Mouse (Mus musculus) lung, postnatal 0 days (tissue): ENCODE measurements at regions not wholly inside any gene's neighbourhood (a gene's known extent, or its start where the extent isn't known, plus 50 kb on each side); places are given as distances from the start of the nearest gene placed in this dataset.
"Not testable (repeated sequence)": the region's sequence is repeated elsewhere in the genome, so short reads cannot be mapped to it uniquely, and the experiment has no call there.

Experiments
- ATAC-seq: fragments of 200-750 bp; cut with Nextera tagmentation; 2 replicates; pipeline ENCODE4 v1.8.0; 2017; ENCODE audit warnings: moderate library complexity
- DNase-seq: peaks from one replicate; pipeline ENCODE4 v3.0.0-alpha.2; 2016; ENCODE audit warnings: low spot score
- H3K27ac ChIP-seq: fragments of 300-500 bp; sonication (generic); 2 replicates; pipeline ENCODE4 v1.5.1; 2014; ENCODE audit warnings: antibody characterized with exemption, mild to moderate bottlenecking, low read length, mixed read lengths
- H3K27me3 ChIP-seq: fragments of 300-500 bp; sonication (generic); replicated peaks from 2 replicates; pipeline ENCODE4 v1.6.1; 2014; ENCODE audit warnings: low read length, mixed read lengths; ENCODE audit not compliant: insufficient read depth
- H3K36me3 ChIP-seq: fragments of 300-500 bp; sonication (generic); 2 replicates; pipeline ENCODE4 v1.6.1; 2014; ENCODE audit warnings: low read length, mixed read lengths; ENCODE audit not compliant: insufficient read depth
- H3K4me1 ChIP-seq: fragments of 300-500 bp; sonication (generic); 2 replicates; pipeline ENCODE4 v1.6.1; 2014; ENCODE audit warnings: antibody characterized with exemption, low read depth, low read length, mixed read lengths; ENCODE audit not compliant: insufficient read depth
- H3K4me2 ChIP-seq: fragments of 300-500 bp; sonication (generic); replicated peaks from 2 replicates; pipeline ENCODE4 v1.6.1; 2014; ENCODE audit warnings: low read depth, mild to moderate bottlenecking, low read length, moderate library complexity, mixed read lengths
- H3K4me3 ChIP-seq: fragments of 300-500 bp; sonication (generic); 2 replicates; pipeline ENCODE4 v1.5.1; 2014; ENCODE audit warnings: low read depth, low read length
- H3K9ac ChIP-seq: fragments of 300-500 bp; sonication (generic); replicated peaks from 2 replicates; pipeline ENCODE4 v1.6.1; 2014; ENCODE audit warnings: low read depth, mild to moderate bottlenecking
- H3K9me3 ChIP-seq: fragments of 300-500 bp; sonication (generic); 2 replicates; pipeline ENCODE4 v1.6.1; 2016; ENCODE audit warnings: low read length, mixed read lengths
- CTCF ChIP-seq: IDR thresholded peaks from 2 replicates; pipeline ENCODE4 v1.5.1; 2016; ENCODE audit warnings: antibody characterized with exemption, mild to moderate bottlenecking
- EP300 ChIP-seq: IDR thresholded peaks from 2 replicates; pipeline ENCODE4 v1.6.1; 2016; ENCODE audit warnings: antibody characterized with exemption, mild to moderate bottlenecking, control low read depth
- WGBS: fragments of 180-500 bp; shearing (Covaris S2); extraction: QIAGEN DNeasy Blood & Tissue Kit; methylation state at CpG from one replicate; pipeline ENCODE4 v1.1.7; 2014; 5-methylcytosine and 5-hydroxymethylcytosine counted together

DNA sequence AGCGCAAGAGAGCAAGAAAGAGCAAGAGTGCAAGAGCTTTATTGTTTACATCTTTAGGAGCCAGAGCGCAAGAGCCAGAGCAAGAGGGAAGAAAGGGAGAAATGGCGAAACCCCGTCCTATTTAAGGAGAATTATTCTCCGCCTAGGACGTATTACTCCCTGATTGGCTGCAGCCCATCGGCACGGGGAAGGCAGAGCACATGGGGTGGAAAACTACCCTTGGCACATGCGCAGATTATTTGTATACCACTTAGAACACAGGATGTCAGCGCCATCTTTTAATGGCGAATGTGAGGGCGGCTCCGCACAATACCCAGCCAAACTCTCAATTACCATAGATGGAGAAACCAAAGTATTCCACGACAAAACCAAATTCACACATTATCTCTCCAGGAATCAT is 2464.4 kb upstream of the Pcdh20 start:
- H3K27ac ChIP-seq, H3K4me3 ChIP-seq, H3K36me3 ChIP-seq, H3K9ac ChIP-seq, H3K4me1 ChIP-seq, DNase-seq, H3K4me2 ChIP-seq, ATAC-seq, H3K27me3 ChIP-seq, H3K9me3 ChIP-seq: not testable (repeated sequence)
- WGBS, result 88% methylated on average over 14 of the region's 14 CpGs

DNA sequence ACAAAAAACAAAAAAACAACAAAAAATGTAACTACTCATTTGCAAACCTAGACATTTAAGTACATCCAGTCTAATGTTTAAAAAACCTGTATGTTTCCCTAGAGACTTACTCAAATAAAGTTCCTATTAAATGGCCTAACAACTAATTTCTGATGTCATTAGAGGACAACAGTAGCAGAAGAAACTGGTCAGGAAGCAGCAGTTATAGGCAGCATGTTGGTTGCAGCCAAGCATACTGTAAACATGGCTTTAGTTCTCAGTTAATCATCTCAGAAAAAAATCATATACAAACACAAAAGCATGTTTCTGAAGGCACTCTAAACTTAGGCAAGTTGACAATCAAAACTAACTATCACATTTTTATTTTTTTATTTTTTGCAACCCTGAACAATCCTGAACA is 2434.1 kb upstream of the Pcdh20 start:
- H3K27ac ChIP-seq, result no peak overlapping the region
- no peak overlapping the region for H3K9ac ChIP-seq
- DNase-seq (no peak), ATAC-seq (no peak)
- no peaks in the 10 kb centered on the region for H3K27me3 ChIP-seq
- no peaks in the 10 kb centered on the region for H3K9me3 ChIP-seq
- no peak overlapping the region for H3K4me3 ChIP-seq
- no peak for TF ChIP-seq EP300
- TF ChIP-seq CTCF, result no peak
- H3K4me1 ChIP-seq, result no peaks in the 10 kb centered on the region
- H3K4me2 ChIP-seq, result no peak overlapping the region
- no peaks in the 10 kb centered on the region for H3K36me3 ChIP-seq

DNA sequence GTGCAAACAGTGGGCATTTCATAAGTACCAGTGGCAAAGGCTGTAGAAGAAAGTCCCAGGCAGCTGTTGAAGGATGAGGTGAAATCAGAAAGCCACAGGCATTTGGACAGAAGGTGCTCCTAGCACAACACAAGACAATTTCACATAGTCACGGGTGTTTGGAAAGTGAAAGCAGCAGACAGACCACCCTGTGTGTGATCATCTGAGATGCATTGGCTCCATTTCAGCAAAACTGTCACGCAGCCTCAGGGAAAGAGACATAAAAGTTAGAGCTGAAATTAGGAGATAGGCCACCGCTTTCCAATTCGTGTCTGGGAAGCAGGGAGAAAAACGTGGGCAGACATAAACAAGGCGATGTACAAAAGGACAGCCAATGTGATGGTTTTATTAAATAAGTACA is 2418.5 kb upstream of the Pcdh20 start:
- Histone ChIP-seq H3K9me3 (no peaks in the 10 kb centered on the region), H3K36me3 (no peaks in the 10 kb centered on the region), H3K4me3 (no peak overlapping the region), H3K9ac (no peak overlapping the region), H3K27ac (no peak overlapping the region), H3K4me1 (no peaks in the 10 kb centered on the region), H3K4me2 (no peak overlapping the region), H3K27me3 (no peaks in the 10 kb centered on the region)
- ATAC-seq, result no peak
- DNase-seq, result peak; percentile 18
- TF ChIP-seq EP300 (no peak), CTCF (no peak)
- WGBS, result 48% methylated on average over 6 of the region's 6 CpGs
